Mouse (Mus musculus) limb, embryonic 14.5 days (tissue): Measurements from ENCODE around the gene C5ar1. TPM values are rescaled to one million over a fixed set of nuclear protein-coding genes. Genes with fewer than 3 reads are reported as not detected.
"Not testable (repeated sequence)": the region's sequence is repeated elsewhere in the genome, so short reads cannot be mapped to it uniquely, and the experiment has no call there.

Experiments used
- ATAC-seq: fragments of 200-750 bp; cut with Nextera tagmentation; 2 replicates; pipeline ENCODE4 v1.8.0; 2017; ENCODE audit warnings: low read depth, moderate number of reproducible peaks, moderate TSS enrichment; ENCODE audit not compliant: low FRiP score
- DNase-seq: peaks from one replicate; pipeline ENCODE4 v3.0.0-alpha.2; 2015; ENCODE audit warnings: low spot score
- H3K27ac ChIP-seq: fragments of 300-500 bp; sonication (generic); replicated peaks from 2 replicates; pipeline ENCODE4 v1.5.1; 2014; ENCODE audit warnings: low read depth, mild to moderate bottlenecking, low read length, moderate library complexity, mixed read lengths
- H3K27me3 ChIP-seq: fragments of 300-500 bp; sonication (generic); 2 replicates; pipeline ENCODE4 v1.6.1; 2014; ENCODE audit warnings: low read length, mixed read lengths; ENCODE audit not compliant: control insufficient read depth, insufficient read depth
- H3K36me3 ChIP-seq: fragments of 300-500 bp; sonication (generic); 2 replicates; pipeline ENCODE4 v1.6.1; 2014; ENCODE audit warnings: mild to moderate bottlenecking, low read length, moderate library complexity, mixed read lengths; ENCODE audit not compliant: control insufficient read depth, insufficient read depth
- H3K4me1 ChIP-seq: fragments of 300-500 bp; sonication (generic); 2 replicates; pipeline ENCODE4 v1.6.1; 2014; ENCODE audit warnings: antibody characterized with exemption, low read length, mixed read lengths; ENCODE audit not compliant: control insufficient read depth, insufficient read depth
- H3K4me2 ChIP-seq: fragments of 300-500 bp; sonication (generic); replicated peaks from 2 replicates; pipeline ENCODE4 v1.6.1; 2014; ENCODE audit warnings: low read depth, mild to moderate bottlenecking, low read length, moderate library complexity; ENCODE audit not compliant: severe bottlenecking
- H3K4me3 ChIP-seq: fragments of 300-500 bp; sonication (generic); replicated peaks from 2 replicates; pipeline ENCODE4 v1.5.1; 2014; ENCODE audit warnings: low read length
- H3K9ac ChIP-seq: fragments of 300-500 bp; sonication (generic); 2 replicates; pipeline ENCODE4 v1.6.1; 2014; ENCODE audit warnings: mild to moderate bottlenecking, low read depth, low read length, moderate library complexity; ENCODE audit not compliant: severe bottlenecking
- H3K9me3 ChIP-seq: fragments of 300-500 bp; sonication (generic); 2 replicates; pipeline ENCODE4 v1.6.1; 2016; ENCODE audit warnings: low read length; ENCODE audit not compliant: control insufficient read depth
- POLR2A ChIP-seq: fragments of 200-500 bp; IDR thresholded peaks from 2 replicates; pipeline ENCODE4 v1.8.0; 2012; ENCODE audit warnings: inconsistent platforms, mild to moderate bottlenecking, moderate library complexity, borderline replicate concordance; ENCODE audit not compliant: insufficient read depth, insufficient read length; ENCODE audit errors: extremely low read depth
- WGBS: fragments of 180-500 bp; shearing (Covaris S2); extraction: QIAGEN DNeasy Blood & Tissue Kit; methylation state at CpG from one replicate; pipeline ENCODE4 v1.1.7; 2014; 5-methylcytosine and 5-hydroxymethylcytosine counted together
- polyA plus RNA-seq, 2 experiments: library from polyadenylated mRNA; depleted of rRNA in 1 of 2; stranded (reverse) in 1 of 2; unstranded in 1 of 2; fragments of >200 nt; fragmentation: Nextera tagmentation in 1 of 2; extraction: Ambion mirVana in 1 of 2; gene quantifications; 2 replicates each; pipeline versions ENCODE4 v1.2.1 to v1.2.3; 2012 to 2014

C5ar1 gene
- polyA plus RNA-seq, 2 experiments, result 3.1 to 3.2 TPM

- no peak overlapping the region for H3K4me2 ChIP-seq
- no peak overlapping the region for H3K27ac ChIP-seq
- H3K36me3 ChIP-seq, result peaks cover 40% of the 10 kb centered on the region
These were observed 15.9 kb upstream of the C5ar1 start for GRCm38 (mm10) chr7:16274922-16275890.

GRCm38 (mm10) chr7:16273766-16274140 is 14.4 kb upstream of the C5ar1 start:
- peaks cover 18% of the 10 kb centered on the region for H3K4me1 ChIP-seq
- no peaks in the 10 kb centered on the region for H3K9me3 ChIP-seq
- H3K36me3 ChIP-seq, result peaks cover 36% of the 10 kb centered on the region
- peak overlapping the region; percentile 61 for H3K9ac ChIP-seq
- peak overlapping the region; percentile 89 for H3K4me2 ChIP-seq
- H3K27me3 ChIP-seq, result no peaks in the 10 kb centered on the region
- peak; percentile 67 for ATAC-seq
- H3K27ac ChIP-seq, result peak overlapping the region; percentile 93
- peak overlapping the region; percentile 84 for H3K4me3 ChIP-seq
- WGBS, result 7% methylated on average over 18 of the region's 18 CpGs
- TF ChIP-seq POLR2A, result no peak
- DNase-seq, result peak; percentile 74

More at GRCm38 (mm10) chr7:16274922-16275890, 15.9 kb upstream of the C5ar1 start:
- WGBS, result 83% methylated on average over 10 of the region's 10 CpGs
- Histone ChIP-seq H3K4me1 (peaks cover 18% of the 10 kb centered on the region), H3K4me3 (no peak overlapping the region), H3K9ac (no peak overlapping the region), H3K27me3 (no peaks in the 10 kb centered on the region), H3K9me3 (no peaks in the 10 kb centered on the region)
- no peak for TF ChIP-seq POLR2A
- ATAC-seq, result no peak
- DNase-seq, result no peak

- peak within 1 kb of the TSS; percentile 93 for H3K27ac ChIP-seq
- no peak for TF ChIP-seq POLR2A
- peak within 1 kb of the TSS; percentile 84 for H3K4me3 ChIP-seq
- DNase-seq (peak; percentile 97), ATAC-seq (peak; percentile 90)
- peak within 1 kb of the TSS; percentile 73 for H3K9ac ChIP-seq
- peaks cover 18% of the 10 kb centered on the region for H3K4me1 ChIP-seq
- peak within 1 kb of the TSS; percentile 89 for H3K4me2 ChIP-seq
- H3K9me3 ChIP-seq, result no peaks in the 10 kb centered on the region
- H3K27me3 ChIP-seq, result no peaks in the 10 kb centered on the region
- H3K36me3 ChIP-seq, result peaks cover 32% of the 10 kb centered on the region
- WGBS, result 3% methylated on average over 27 of the region's 49 CpGs
These were observed 13.9 kb upstream of the C5ar1 start, which contains the start of gene Inafm1 for GRCm38 (mm10) chr7:16273081-16273765. TSS of gene Inafm1 (minus strand) at chr7:16273617.

- Histone ChIP-seq H3K9ac (peak overlapping the region; percentile 73), H3K4me2 (peak overlapping the region; percentile 89), H3K9me3 (no peaks in the 10 kb centered on the region), H3K36me3 (peaks cover 27% of the 10 kb centered on the region), H3K27ac (peak overlapping the region; percentile 93), H3K4me1 (peaks cover 18% of the 10 kb centered on the region), H3K4me3 (peak overlapping the region; percentile 84), H3K27me3 (no peaks in the 10 kb centered on the region)
- WGBS, result 5% methylated on average over 19 of the region's 46 CpGs
- ATAC-seq (peak; percentile 78), DNase-seq (peak; percentile 76)
- no peak for TF ChIP-seq POLR2A
These were observed 13.3 kb upstream of the C5ar1 start for GRCm38 (mm10) chr7:16272681-16273080.

- no peak overlapping the region for H3K4me2 ChIP-seq
- no peak overlapping the region for H3K27ac ChIP-seq
- H3K36me3 ChIP-seq, result peaks cover 11% of the 10 kb centered on the region
- DNase-seq (no peak), ATAC-seq (no peak)
- H3K4me1 ChIP-seq, result peaks cover 18% of the 10 kb centered on the region
- no peak overlapping the region for H3K9ac ChIP-seq
- TF ChIP-seq POLR2A, result no peak
- no peaks in the 10 kb centered on the region for H3K27me3 ChIP-seq
- 79% methylated on average over 1 of the region's 1 CpGs for WGBS
- no peaks in the 10 kb centered on the region for H3K9me3 ChIP-seq
- no peak overlapping the region for H3K4me3 ChIP-seq
These were observed 11.8 kb upstream of the C5ar1 start for GRCm38 (mm10) chr7:16271139-16271538.

GRCm38 (mm10) chr7:16266593-16266992 is 7.3 kb upstream of the C5ar1 start:
- not testable (repeated sequence) for H3K9ac ChIP-seq, H3K27ac ChIP-seq, H3K9me3 ChIP-seq, ATAC-seq, DNase-seq, H3K27me3 ChIP-seq, H3K36me3 ChIP-seq, H3K4me3 ChIP-seq, H3K4me2 ChIP-seq, H3K4me1 ChIP-seq
- 82% methylated on average over 7 of the region's 7 CpGs for WGBS
